Mouse (Mus musculus) bone marrow macrophage, adult 2 months (primary cell): ENCODE results near the gene Slc5a9.

Experiments used
- CTCF ChIP-seq: IDR thresholded peaks from 2 replicates; pipeline ENCODE4 v1.5.1; 2012; ENCODE audit warnings: low read depth, mild to moderate bottlenecking, low read length, moderate library complexity
- POLR2A ChIP-seq: IDR thresholded peaks from 2 replicates; pipeline ENCODE4 v1.6.1; 2012; ENCODE audit warnings: mild to moderate bottlenecking, low read depth, low read length, borderline replicate concordance

DNA sequence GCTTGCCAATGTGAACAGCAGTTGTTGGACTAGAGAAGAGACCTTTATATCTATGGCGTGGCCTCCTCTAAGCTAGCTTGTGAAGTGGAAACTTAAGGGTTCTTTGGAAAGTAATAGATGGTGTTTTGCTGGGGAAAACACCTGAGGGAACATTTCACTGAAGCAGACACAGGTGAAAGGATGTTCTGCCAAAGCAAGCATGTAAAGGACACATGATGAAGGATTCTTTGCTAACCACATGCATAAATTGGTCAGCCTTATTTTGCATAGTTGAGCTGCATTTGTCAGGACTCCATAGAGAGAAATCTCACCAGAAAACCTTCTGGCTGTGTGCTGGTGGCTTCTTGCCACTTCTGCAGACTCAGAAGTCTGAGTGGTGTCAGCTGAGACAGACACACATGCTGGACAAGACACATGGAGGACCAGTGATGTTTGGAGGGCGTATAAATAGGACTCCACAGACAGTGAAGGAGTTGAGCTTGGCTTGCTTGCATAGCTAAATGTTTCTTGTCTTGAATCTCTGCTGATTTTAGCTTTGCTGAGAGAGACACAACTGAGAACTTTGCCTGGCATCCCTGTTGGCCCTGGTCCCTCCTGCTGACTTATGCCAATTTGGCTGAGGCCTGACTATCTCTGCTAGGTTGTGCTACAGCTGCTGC lies 34.8 kb downstream of the Slc5a9 start:
- TF ChIP-seq CTCF (no peak), POLR2A (no peak)
